Mouse (Mus musculus): ENCODE data around the gene Marc2.

DNA sequence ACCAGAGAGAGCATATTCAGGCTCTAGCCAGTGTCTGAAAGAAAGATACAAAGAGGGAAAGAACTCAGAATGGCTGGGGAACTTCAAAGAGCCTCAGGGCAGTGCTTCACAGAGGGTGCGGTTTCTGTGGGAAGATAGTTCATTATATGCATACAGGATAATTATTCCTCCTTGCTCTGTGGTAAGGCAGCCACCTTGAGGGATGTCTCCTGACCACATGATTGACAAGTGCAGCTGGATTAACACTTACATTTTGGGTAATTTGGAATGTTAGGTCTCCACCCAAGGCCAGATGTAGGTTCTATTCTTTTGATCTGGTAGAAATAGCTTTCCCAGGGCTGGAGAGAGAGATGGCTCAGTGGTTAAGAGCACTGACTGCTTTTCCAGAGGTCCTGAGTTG is 39.9 kb upstream of the Marc2 start:
- TF ChIP-seq CTCF (conservative IDR thresholded peaks at IDR 0.05; ENCODE audit: low read length) = no peak
- TF ChIP-seq POU5F1 (IDR thresholded peaks at IDR 0.05; ENCODE audit: borderline replicate concordance, low read length) = no peak
- no peak for TF ChIP-seq NANOG (IDR thresholded peaks at IDR 0.05; ENCODE audit: borderline replicate concordance, low read length)
